Mouse (Mus musculus): Measurements from ENCODE around the gene Enc1. TPM values are rescaled to one million over a fixed set of nuclear protein-coding genes. Genes with fewer than 3 reads are reported as not detected.
A peak's percentile ranks its signal among the peaks of the same experiment; 100 is the strongest.

Gene Enc1
- polyA plus RNA-seq, 1 experiment from 2014 or later, result 14.3 TPM

GRCm38 (mm10) chr13:97295853-97296219 is 54.9 kb downstream of the Enc1 start:
- no peak for ATAC-seq (ENCODE audit: low FRiP score, low TSS enrichment)
- Histone ChIP-seq H3K36me3 (ENCODE audit: insufficient read depth, low read length) (no peaks in the 10 kb centered on the region), H3K4me2 (replicated peaks; ENCODE audit: low read depth, low read length) (no peak overlapping the region), H3K4me1 (ENCODE audit: insufficient read depth, low read length) (peaks cover 18% of the 10 kb centered on the region), H3K27me3 (ENCODE audit: insufficient read depth, low read length) (no peaks in the 10 kb centered on the region), H3K4me3 (ENCODE audit: low read length) (no peak overlapping the region), H3K9ac (replicated peaks; ENCODE audit: low read length) (no peak overlapping the region), H3K9me3 (ENCODE audit: low read length) (no peaks in the 10 kb centered on the region), H3K27ac (ENCODE audit: low read length) (peak overlapping the region; percentile 53)
- 79% methylated on average over 11 of the region's 11 CpGs for WGBS

GRCm38 (mm10) chr13:97296281-97296680 is 55.4 kb downstream of the Enc1 start:
- Histone ChIP-seq H3K4me2 (replicated peaks; ENCODE audit: low read depth, low read length) (no peak overlapping the region), H3K27me3 (ENCODE audit: insufficient read depth, low read length) (no peaks in the 10 kb centered on the region), H3K36me3 (ENCODE audit: insufficient read depth, low read length) (no peaks in the 10 kb centered on the region), H3K9me3 (ENCODE audit: low read length) (no peaks in the 10 kb centered on the region), H3K9ac (replicated peaks; ENCODE audit: low read length) (no peak overlapping the region), H3K27ac (ENCODE audit: low read length) (no peak overlapping the region), H3K4me3 (ENCODE audit: low read length) (no peak overlapping the region), H3K4me1 (ENCODE audit: insufficient read depth, low read length) (peaks cover 18% of the 10 kb centered on the region)
- WGBS, result 87% methylated on average over 8 of the region's 8 CpGs
- ATAC-seq (ENCODE audit: low FRiP score, low TSS enrichment), result no peak

- Histone ChIP-seq H3K27me3 (ENCODE audit: insufficient read depth, low read length) (no peaks in the 10 kb centered on the region), H3K36me3 (ENCODE audit: insufficient read depth, low read length) (no peaks in the 10 kb centered on the region), H3K4me2 (replicated peaks; ENCODE audit: low read depth, low read length) (no peak overlapping the region), H3K27ac (ENCODE audit: low read length) (no peak overlapping the region), H3K4me3 (ENCODE audit: low read length) (no peak overlapping the region), H3K9ac (replicated peaks; ENCODE audit: low read length) (no peak overlapping the region), H3K9me3 (ENCODE audit: low read length) (no peaks in the 10 kb centered on the region), H3K4me1 (ENCODE audit: insufficient read depth, low read length) (peaks cover 14% of the 10 kb centered on the region)
- 90% methylated on average over 3 of the region's 5 CpGs for WGBS
- ATAC-seq (ENCODE audit: low FRiP score, low TSS enrichment), result no peak
Observed at GRCm38 (mm10) chr13:97296757-97297156, 55.9 kb downstream of the Enc1 start.

- ATAC-seq (ENCODE audit: low FRiP score, low TSS enrichment), result no peak
- Histone ChIP-seq H3K36me3 (ENCODE audit: insufficient read depth, low read length) (no peaks in the 10 kb centered on the region), H3K4me1 (ENCODE audit: insufficient read depth, low read length) (peaks cover 14% of the 10 kb centered on the region), H3K4me2 (replicated peaks; ENCODE audit: low read depth, low read length) (no peak overlapping the region), H3K4me3 (ENCODE audit: low read length) (no peak overlapping the region), H3K9ac (replicated peaks; ENCODE audit: low read length) (no peak overlapping the region), H3K9me3 (ENCODE audit: low read length) (no peaks in the 10 kb centered on the region), H3K27ac (ENCODE audit: low read length) (no peak overlapping the region), H3K27me3 (ENCODE audit: insufficient read depth, low read length) (no peaks in the 10 kb centered on the region)
- WGBS, result 74% methylated on average over 14 of the region's 14 CpGs
Observed at GRCm38 (mm10) chr13:97297418-97298050, 56.6 kb downstream of the Enc1 start.

- Histone ChIP-seq H3K27me3 (ENCODE audit: insufficient read depth, low read length) (no peaks in the 10 kb centered on the region), H3K9ac (replicated peaks; ENCODE audit: low read length) (no peak overlapping the region), H3K27ac (ENCODE audit: low read length) (no peak overlapping the region), H3K4me3 (ENCODE audit: low read length) (no peak overlapping the region), H3K36me3 (ENCODE audit: insufficient read depth, low read length) (no peaks in the 10 kb centered on the region), H3K9me3 (ENCODE audit: low read length) (no peaks in the 10 kb centered on the region), H3K4me1 (ENCODE audit: insufficient read depth, low read length) (peaks cover 14% of the 10 kb centered on the region), H3K4me2 (replicated peaks; ENCODE audit: low read depth, low read length) (no peak overlapping the region)
- ATAC-seq (ENCODE audit: low FRiP score, low TSS enrichment), result no peak
- whole genome bisulfite sequencing, result 90% methylated on average over 4 of the region's 4 CpGs
Observed at GRCm38 (mm10) chr13:97298896-97299295, 58.0 kb downstream of the Enc1 start.

GRCm38 (mm10) chr13:97299877-97300873 is 59.3 kb downstream of the Enc1 start:
- Histone ChIP-seq H3K4me1 (ENCODE audit: insufficient read depth, low read length) (peaks cover 14% of the 10 kb centered on the region), H3K9me3 (ENCODE audit: low read length) (no peaks in the 10 kb centered on the region), H3K4me2 (replicated peaks; ENCODE audit: low read depth, low read length) (0 out of 2 replicates have a peak overlapping the region, but pooled peaks have one; percentile 12), H3K27me3 (ENCODE audit: insufficient read depth, low read length) (no peaks in the 10 kb centered on the region), H3K27ac (ENCODE audit: low read length) (peak overlapping the region; percentile 84), H3K9ac (replicated peaks; ENCODE audit: low read length) (no peak overlapping the region), H3K4me3 (ENCODE audit: low read length) (no peak overlapping the region), H3K36me3 (ENCODE audit: insufficient read depth, low read length) (no peaks in the 10 kb centered on the region)
- WGBS, result 60% methylated on average over 12 of the region's 12 CpGs
- peak; percentile 88 for ATAC-seq (ENCODE audit: low FRiP score, low TSS enrichment)

Other genes starting within 250 kb of the Enc1 start
- not detected in 2 replicates for gene 1700029F12Rik, start 206.7 kb upstream of the Enc1 start, polyA plus RNA-seq (2015; fragmentation: Nextera tagmentation; extraction: Ambion mirVana)
- gene Fam169a, start 173.8 kb upstream of the Enc1 start, polyA plus RNA-seq (2015; fragmentation: Nextera tagmentation; extraction: Ambion mirVana), result 2.3 and 2.4 TPM in 2 replicates
- gene Gm6169, start 141.9 kb upstream of the Enc1 start, polyA plus RNA-seq (2015; fragmentation: Nextera tagmentation; extraction: Ambion mirVana), result 3.4 and 11.4 TPM in 2 replicates
- gene Gfm2, start 103.2 kb upstream of the Enc1 start, polyA plus RNA-seq (2015; fragmentation: Nextera tagmentation; extraction: Ambion mirVana), result 33.5 and 39.2 TPM in 2 replicates
- 48.8 and 55.4 TPM in 2 replicates for gene Nsa2, start 103.2 kb upstream of the Enc1 start, polyA plus RNA-seq (2015; fragmentation: Nextera tagmentation; extraction: Ambion mirVana)
- gene Hexb, start 42.7 kb upstream of the Enc1 start, polyA plus RNA-seq (2015; fragmentation: Nextera tagmentation; extraction: Ambion mirVana), result 40.3 and 44.6 TPM in 2 replicates

Data from kidney, embryonic 16.5 days (tissue).